Mouse (Mus musculus): ENCODE measurements at regions not wholly inside any gene's neighbourhood (a gene's known extent, or its start where the extent isn't known, plus 50 kb on each side); places are given as distances from the start of the nearest gene placed in this dataset.

DNA sequence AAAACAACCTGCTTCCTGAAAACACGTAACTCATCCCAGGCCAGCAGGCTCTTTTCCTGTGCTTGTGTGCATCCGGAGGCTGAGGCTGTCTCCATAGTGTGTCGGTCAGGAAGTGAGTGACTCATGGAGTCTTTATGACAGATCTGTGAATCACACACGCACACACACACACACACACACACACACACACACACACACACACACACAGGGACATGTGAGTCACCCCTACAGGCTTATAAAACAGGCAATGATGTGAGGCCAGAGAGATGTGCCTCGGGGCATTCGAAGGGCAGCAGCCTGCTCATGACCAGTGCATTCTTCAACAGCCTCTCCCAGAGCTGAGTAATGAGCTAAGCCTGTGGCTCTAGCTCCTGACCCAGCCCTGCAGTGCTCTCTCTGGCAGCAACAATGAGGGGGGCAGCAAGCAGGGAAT lies 97.5 kb upstream of the Dlx2 start:
- no peak for DNase-seq

DNA sequence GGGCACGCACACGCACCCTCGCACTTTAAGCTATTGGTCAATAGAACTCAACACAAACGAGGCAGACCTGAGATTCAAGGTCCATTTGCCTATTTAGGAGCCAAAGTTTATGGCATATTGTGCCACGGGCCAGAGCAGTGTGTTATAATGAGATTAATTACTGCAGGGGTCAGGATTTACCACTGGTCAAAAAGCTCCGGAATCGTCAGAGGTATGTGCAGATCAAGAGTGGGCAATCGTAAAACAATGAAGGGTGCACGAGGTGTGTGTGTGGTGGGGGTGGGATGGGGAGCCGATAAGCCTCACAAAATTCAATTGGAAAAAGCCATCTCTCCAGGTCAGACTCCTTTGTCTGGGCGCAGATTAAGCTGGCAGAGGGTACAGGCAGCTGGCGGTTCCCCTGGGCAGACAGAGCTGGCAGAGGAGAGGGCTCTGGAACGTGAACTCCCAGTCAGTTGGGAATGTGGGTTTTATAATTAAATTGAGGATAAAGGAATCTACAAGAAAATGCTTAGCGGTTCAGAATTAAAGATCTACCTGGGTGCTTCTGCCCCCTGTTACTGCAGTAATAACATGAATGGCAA lies 97.4 kb upstream of the Itga6 start:
- no peak for DNase-seq

DNA sequence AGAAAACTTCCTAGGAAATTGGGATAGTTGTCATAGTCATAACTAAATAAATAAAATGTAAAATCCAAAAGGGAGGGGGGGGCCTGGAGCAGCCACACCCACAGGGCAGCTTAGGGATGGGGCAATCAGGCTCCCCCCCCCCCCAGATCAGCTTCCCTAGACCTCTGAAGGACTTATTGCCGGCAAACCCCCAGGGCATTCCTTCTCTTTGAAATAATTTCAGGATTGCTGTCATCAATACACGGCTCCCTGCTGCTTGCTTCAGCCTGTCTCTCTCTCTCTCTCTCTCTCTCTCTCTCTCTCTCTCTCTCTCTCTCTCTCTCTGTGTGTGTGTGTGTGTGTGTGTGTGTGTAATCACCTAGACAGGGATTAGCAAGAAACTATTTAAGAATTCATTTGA lies 93.8 kb upstream of the Itga6 start:
- no peak for DNase-seq

DNA sequence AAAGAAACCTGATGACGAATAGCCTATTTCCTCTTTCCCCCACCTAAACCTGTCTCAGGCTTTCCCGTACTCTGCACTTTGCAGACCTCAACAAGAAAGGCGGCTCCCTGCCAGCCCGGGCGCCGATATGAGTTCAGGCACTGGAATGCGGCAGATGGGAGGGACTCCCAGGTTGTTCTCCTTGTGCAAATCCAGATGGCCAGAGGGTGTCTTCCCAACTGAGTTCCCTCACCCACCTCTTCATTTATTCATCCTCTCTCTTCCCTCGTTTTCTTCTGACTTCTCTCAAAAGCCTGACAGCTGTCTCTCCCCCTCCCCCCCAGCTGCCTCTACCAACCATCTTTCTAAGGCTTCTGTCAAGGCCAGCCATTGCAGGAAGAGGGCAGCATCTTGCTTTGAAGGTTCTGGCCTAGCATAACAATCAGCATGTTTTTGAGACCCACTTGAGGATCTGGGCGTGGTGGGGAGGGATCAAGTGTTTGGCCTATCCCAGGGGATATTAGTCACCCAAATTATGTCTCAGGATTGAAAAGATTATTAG lies 93.1 kb upstream of the Itga6 start:
- DNase-seq, result peak; percentile 50 to 59

DNA sequence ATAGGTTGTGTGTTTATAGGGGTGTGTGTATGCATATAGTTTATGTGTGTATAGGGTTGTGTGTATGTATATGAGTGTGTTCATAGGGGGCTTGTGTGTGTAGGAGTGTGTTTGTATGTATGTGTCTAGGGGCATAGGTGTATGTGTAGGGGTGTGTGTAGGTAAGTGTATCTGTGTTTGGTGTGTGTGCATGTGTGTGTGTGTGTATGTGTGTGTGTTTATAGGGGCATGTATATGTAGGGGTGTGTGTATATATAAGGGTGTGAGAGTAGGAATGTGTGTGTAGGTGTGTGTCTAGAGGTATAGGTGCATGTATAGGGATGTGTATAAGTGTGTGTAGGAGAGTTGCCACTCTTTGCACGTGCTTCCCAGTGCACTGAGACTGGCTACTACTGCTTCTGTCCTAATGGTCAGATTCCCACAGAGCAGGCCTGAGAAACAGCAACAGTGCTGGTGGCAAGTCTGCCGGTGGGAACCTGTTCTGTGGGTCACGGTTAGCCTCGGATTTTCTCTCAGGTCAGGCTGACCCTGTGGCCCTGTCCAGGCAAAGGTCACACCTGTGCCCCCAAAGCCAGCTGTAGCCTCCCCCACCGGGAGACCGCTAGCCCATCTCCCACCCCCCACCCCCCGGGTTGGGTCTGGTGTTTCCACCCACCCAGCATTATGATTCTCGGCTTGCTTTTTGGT lies 90.5 kb upstream of the Itga6 start:
- DNase-seq, result no peak

DNA sequence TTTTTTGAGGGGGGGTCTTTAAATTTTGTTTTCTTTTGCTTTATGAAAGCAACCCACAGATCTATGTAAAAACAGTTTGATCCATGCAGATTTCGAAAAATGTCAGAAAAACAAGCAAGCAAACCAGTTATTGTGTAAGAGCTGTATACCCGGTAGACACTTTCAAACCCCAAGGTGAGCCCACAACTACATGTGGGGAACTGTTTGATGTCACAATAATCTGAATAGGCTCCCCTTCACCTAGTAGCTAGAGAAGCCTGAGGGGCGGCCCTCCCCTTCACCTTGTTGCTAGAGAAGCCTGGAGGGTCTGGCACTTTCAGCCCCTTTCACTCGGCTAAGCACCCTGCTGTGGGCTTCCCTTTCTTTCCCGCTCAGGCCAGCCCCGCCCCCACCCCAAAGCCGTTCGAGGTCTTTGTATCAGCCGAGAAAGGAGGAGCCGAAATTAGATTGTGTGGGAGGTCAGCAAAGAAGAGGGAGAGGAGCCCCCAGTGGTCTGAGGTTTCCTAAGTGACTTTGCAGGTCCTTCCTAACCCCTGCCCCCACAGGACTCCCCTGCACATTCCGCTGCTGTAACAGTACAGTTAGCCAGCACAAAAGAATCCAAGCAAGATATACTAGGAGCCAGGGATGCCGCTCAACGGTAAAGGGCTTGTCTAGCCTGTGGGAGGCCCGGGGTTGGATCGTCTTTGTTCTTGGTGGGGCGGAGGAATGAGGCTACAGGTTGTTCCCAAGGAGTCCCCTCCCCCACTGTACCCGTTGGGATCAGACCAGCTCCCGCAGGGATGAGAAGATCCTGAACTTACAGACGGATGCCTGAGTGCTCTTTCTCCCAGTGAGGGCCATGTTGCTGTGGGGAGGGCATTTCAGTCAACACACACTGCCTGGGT lies 89.7 kb upstream of the Itga6 start:
- no peak for DNase-seq

DNA sequence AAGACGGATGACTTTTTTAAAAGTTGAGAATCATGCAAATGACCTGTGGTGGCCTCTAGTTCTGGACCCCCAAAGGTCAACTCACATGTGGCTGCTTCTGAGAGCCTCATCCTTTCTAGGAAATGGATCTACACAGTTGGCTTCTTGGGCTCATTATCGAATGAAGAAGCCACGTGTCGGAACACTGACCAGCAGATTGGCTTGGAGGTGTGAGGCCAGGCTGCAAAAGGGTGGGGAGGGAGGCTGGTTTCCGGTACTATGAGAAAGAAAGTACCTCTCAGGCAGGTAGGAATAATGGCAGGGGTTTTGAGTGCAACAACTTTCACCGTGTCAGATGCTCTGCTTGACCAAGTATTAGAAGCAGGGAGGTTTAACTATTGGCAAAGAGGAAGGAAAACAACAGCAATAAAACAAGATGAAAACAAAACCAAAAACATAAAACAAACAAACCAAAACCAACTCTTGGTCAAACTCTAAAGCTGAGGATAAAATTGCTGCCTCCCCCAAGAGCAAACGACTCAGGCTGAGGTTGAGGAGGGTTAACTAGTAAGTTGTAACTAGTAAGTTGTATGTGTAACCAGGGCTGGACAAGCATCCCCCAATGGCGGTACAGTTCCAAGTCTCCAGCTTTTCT lies 88.7 kb upstream of the Itga6 start:
- DNase-seq, result no peak

DNA sequence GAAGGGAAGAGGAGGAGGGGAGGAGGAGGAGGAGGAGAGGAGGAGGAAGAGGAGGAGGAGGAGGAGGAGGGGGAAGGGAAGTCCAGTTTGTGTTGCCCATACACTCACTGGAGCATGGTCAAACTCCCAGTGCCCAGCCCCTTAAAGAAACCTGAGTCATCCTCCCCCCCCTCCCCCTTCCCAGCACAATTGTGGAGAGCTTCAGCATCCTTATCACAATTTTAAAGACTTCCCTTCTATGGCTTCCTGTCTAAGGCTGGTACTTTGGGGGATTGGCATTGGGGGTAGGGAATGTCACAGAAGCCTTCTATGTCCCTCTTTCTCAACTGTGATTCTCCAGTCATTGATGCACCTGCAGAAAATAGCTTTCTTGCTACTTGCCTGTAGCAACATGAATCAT lies 84.0 kb upstream of the Itga6 start:
- DNase-seq, result no peak

DNA sequence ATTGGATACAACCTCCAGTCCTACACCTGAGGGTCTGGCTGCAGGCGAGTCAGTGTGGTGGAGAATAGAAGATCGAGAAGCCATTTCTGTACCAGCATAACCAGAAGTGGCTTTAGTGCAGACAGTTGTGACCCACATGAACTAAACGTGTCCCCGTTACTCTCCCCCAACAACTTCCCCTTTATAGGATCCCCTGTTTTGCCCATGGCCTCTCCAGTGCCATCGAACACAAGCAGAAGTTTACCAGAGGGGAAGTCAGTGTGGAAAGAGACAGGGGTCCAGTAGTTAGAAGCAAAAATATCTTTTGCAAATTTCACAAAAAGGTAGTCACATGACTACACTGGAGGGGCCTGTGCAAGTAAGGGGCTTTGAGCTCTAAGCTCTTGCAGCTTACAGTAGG lies 83.4 kb upstream of the Itga6 start:
- DNase-seq, result no peak

DNA sequence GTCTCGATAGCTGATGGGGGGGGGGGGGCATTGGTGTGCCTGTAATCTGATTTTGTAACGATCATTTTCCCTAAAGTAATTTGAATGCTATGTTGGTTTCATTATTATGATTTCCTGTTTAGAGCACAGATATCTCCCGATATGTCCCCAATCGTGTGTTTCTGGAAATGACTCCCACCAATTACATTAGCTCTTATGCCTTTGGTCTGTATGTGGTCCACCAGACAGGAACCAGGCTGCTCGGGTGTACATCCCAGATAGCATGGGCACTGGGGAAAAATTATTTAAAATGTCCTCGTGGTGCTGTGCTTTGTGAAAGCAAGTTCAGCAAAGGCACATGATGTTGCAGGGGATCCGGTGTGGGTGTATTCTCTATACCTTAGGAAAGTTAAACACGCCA lies 82.0 kb upstream of the Itga6 start:
- no peak for DNase-seq

DNA sequence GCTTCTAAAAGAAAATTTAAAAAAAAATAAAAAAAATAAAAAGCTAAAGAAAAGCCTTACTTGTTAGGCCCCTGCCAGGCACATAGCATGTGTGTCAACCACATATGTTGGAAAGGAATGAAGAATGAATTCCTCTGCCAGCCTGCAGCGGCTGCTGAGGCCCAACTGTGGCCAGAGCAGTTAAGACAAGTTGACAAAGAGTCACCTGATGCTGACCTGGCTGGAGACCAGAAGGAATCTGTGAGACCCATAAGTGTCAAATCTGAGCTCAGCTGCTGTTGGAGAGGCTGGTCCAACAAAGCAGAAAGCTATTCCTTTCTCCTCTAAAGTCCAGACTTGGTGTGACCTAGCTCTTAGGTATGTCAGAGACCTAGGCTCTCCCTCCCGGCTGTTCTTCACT lies 78.5 kb upstream of the Itga6 start:
- DNase-seq, result no peak

DNA sequence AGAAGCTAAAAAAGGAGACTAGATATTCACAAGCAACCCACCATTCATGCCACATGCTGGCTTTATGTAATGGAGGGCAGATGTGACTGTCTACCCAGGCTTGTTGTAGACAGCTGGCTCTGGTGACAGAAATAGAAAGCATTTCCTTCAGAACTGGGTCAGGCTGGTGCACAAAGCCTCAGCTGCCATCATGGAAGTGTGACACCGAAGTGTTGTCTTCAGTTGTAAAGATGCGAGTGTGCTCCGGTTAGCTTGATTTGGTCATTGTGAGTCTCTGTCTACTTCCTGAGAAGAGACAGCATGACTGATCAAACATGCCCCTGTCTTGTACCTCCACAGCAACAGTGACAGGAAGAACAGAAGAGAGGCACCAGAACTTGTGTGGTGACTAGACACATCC lies 77.7 kb upstream of the Itga6 start:
- DNase-seq, result no peak

DNA sequence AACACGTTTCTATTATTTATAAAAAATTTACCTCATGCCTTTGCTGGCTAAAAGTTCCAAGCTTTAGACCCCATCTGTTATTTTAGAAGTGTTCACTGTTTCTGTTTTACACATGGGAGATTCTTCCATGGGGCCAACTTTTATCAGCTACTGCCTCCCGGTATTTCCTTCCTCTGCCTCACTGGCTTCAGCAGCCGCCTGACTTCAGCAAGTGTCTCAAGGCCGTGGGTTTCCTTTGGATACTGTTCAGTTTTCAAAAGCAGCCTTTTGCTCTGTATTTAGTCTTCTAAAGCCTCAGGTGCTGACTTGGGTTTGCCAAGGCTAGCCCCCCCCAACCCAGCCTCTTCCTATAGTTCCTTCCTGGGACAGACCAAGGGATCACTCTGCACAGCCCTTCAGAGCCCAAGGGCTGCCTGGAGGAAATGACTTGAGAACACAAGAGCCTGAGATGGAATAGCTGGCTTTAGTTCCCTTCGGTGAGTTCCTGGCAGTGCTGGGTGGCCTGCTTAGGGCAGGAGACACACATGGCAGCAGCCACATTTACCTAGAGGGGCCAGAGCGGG lies 75.1 kb upstream of the Itga6 start:
- no peak for DNase-seq

DNA sequence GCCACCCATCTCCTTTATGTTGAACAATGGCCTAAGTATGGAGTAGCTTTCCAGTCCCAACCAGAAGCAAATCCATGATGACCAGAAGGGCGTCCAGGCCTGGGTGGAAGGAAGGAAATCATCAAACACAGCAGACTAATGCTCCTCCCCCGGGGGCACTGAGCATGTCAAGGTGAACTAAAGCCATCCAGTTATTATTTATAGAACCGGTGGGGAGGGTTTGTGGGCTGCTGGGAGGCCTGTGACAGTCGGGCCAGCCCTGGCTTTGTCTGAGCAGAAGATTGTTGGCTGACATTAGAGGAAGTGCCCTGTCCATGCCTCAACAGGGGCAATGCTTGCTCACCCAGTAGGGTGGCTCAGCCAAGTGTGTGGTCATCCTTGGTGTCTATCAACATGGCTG lies 74.5 kb upstream of the Itga6 start:
- DNase-seq, result no peak

DNA sequence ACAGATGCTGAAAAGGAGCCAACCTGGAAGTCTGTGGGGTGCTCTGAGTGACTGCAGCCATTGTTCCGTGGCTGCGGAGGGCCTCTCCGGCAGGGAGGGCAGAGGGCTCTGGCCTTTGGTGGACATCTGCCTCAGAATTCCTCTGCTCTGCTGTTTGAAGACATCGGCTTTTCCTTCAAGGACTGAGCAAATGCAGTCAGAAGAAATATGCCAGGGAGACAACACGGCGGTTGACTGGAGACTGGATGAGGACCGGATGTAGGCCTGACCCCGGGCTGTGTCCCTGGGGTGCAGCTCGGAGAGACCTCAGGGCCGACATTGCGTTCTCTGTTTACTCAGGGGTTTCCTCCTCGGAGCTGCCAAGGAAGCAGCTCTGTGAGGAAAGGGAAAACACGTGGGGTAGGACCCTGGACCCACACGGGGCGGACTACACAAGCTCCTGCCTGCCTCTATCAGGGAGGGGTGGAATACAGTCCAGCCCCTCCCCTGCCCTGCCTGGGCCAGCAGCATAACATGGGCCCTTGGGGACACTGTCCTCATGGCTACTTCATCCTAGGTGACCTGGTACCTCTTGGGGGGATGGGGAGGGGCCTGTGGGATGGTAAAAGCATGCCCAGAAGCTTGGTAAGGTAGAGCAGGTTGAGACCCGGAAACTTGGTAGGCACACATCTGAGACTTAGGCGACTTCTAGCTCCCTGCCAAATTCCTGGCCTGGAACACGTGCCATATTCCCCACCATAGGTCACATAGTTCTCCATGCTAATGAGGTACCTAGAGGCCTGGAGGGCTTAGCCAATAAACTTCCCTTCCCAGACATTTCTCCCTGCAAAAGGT lies 72.1 kb upstream of the Itga6 start:
- DNase-seq, result no peak

DNA sequence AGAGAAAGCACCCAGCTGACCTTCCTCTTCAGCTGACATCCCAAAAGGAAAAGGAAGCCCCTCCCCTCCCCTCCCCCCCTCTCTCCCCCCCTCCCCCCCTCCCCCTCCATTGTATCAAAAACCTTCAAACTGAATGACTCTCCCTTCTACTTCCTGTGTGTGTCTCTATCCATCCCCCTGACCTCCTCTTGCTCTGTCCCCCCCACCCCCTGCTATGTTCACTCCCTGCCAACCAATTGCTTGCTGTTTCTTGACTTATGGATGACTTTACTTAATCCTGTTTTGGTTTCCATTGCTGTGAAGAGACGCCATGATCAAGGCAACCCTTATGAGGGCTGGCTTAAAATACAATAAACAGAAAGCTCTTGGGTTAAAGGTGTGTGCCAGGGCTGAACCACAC lies 64.7 kb upstream of the Itga6 start:
- no peak for DNase-seq

DNA sequence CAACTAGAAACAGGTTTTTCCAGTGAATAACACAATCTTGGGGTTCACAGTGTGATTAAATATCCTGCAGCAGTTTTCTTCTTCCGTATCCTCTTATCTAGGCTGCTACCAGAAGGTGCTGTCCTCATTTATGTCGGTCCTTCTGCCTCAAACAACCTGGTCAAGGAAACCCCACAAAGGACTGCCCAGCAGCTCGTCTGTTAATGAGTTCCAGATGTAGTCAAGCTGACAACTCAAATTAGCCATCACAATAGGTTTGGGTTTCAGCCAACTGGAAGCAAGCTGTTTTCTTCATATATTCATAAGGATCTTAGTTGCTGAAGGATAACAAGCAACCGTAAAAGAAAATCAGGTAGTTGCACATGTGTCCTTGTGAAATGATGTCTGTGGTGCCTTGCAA lies 64.3 kb upstream of the Itga6 start:
- DNase-seq, result no peak

DNA sequence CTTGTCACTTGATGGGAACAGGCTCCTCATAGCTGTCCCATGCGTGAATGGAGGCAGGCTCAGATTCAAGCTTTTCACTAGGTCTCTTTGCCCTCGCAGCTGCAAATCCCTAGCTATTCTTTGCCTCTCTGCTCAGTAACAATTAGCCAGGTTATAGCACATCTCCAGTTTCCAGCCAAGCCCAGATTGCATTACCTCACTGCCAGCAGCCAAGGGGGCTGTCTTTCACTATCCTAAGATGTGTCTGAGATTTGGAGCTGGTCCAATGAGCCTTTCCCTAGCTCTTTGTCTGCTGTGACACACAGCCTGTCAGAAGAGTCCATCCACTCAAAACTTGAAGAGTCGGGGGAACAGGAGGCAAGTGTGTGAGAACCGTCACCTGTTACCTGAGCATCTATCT lies 62.0 kb upstream of the Itga6 start:
- DNase-seq, result no peak

DNA sequence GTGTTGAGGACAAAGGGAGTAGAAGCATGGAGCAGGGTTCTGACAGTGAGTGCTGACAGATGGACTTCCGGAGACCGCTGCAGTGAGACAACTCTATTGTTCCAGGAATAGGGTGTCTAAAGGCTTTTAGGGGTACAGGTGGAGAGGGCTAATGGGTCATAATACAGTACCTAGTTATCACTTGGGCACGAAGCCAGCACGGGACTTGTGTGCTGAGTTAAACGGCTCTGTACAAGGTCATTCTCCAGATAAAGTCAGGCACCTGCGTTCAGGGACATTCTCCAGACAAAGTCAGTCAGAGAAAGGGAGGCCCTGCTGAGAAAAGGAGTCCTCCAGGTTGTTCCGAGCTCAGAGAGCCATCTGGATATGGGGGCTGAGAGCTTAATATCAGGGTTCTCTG lies 60.2 kb upstream of the Itga6 start:
- DNase-seq, result no peak

DNA sequence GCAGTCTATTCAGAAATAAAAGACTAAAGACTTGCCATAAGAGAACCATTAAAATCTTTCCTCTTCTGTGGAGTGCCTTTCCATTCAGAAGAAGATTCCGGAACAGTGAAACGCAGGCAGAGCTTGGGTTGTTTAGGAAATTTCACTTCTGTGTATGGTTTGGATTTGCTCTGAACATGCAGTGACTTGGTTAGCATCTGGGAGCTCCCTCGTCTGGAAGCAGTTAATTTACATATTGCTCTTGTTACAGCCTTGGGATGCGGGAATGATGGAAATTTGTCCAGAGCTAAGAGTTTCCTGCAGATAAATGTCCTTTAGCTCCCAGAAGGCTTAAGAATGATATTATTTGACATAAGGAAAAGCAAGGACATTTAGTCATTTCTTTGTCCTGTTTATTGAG lies 56.4 kb upstream of the Itga6 start:
- DNase-seq, result no peak

DNA sequence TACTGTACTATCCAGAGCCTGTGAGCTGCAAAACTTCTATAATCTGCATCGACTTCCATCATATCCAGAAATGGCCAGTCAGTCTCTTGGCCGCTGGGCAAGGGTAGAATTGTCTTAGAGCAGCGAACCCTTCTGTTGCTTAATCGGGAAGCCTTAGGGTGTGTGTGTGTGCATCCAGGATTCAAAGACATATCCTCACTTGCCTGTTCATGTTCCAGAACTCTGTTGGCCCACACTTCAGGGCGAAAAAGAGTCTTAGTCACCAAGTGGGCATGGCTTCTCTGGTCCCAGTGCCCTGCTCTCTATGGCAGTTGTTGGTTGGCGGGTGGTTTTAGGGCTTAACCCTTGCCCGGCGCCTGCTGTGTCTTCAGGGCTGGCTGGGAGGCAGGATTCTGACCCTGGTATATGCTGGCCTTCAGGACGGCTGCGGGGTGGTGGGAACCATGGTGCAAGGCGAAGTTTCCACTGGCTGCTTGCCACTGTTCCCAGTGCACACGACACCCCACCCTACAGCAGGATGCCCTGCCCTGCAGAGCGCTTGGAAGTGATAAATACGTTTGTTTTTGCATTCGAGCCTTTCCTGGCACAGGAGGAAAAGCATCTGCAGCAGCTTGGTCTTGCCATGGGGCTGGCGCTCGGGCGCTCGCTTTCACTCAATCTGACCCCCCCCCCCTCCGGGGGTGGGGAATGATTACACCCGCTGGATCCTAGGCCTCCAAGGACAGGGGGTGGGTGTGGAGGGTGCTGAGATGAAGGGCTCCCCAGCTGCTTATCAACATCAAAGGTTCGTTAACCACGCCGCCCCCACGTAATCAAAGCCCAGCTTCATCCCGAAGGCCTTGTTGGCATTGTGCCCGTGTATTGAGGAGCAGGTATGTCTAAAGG lies 54.9 kb upstream of the Itga6 start:
- DNase-seq, result no peak

Data from layer of hippocampus, postnatal 36 days (tissue).